Mouse (Mus musculus) ES-E14 (cell line): ENCODE measurements around the gene Gm6592. TPM values are rescaled to one million over a fixed set of nuclear protein-coding genes. Genes with fewer than 3 reads are reported as not detected.

ENCODE experiments used
- DNase-seq: peaks from one replicate; pipeline ENCODE4 v3.0.0-alpha.2; 2013; ENCODE audit warnings: low read depth, low spot score
- H3K27ac ChIP-seq: 2 replicates; pipeline ENCODE4 v1.5.1; 2012; ENCODE audit warnings: low read depth, mild to moderate bottlenecking, low read length, moderate library complexity, mixed read lengths; ENCODE audit not compliant: poor library complexity, insufficient read depth, severe bottlenecking
- H3K36me3 ChIP-seq: 2 replicates; pipeline ENCODE4 v1.6.1; 2012; ENCODE audit warnings: mild to moderate bottlenecking, low read length, moderate library complexity, mixed read lengths; ENCODE audit not compliant: control insufficient read depth, poor library complexity, insufficient read depth, severe bottlenecking
- H3K4me1 ChIP-seq, 2 experiments: fragments of 150-350 bp in 1 of 2; sonication (generic) in 1 of 2; 2 replicates each; pipeline ENCODE4 v1.6.1; 2012; ENCODE audit warnings: low read length in 2 of 2, mild to moderate bottlenecking in 1 of 2, mixed read lengths in 1 of 2; ENCODE audit not compliant: control insufficient read depth in 2 of 2, insufficient read depth in 2 of 2, poor library complexity in 1 of 2
- H3K4me3 ChIP-seq, 2 experiments: fragments of 150-350 bp in 1 of 2; sonication (generic) in 1 of 2; 2 replicates each; pipeline ENCODE4 v1.5.1; 2012; ENCODE audit warnings: low read length in 2 of 2, low read depth in 1 of 2, mild to moderate bottlenecking in 1 of 2, mixed read lengths in 1 of 2; ENCODE audit not compliant: insufficient read depth in 1 of 2, poor library complexity in 1 of 2, severe bottlenecking in 1 of 2
- H3K9ac ChIP-seq: 2 replicates; pipeline ENCODE4 v1.6.1; 2012; ENCODE audit warnings: low read depth, mild to moderate bottlenecking, low read length, mixed read lengths; ENCODE audit not compliant: poor library complexity, insufficient read depth, severe bottlenecking
- H3K9me3 ChIP-seq: fragments of 150-350 bp; sonication (generic); 2 replicates; pipeline ENCODE4 v1.6.1; 2012; ENCODE audit warnings: low read depth, mild to moderate bottlenecking, low read length; ENCODE audit not compliant: control insufficient read depth, insufficient read depth
- CHD2 ChIP-seq: IDR thresholded peaks from 2 replicates; pipeline ENCODE4 v1.6.1; 2014; ENCODE audit warnings: mild to moderate bottlenecking, low read depth, low read length, inconsistent platforms
- HCFC1 ChIP-seq: IDR thresholded peaks from 2 replicates; pipeline ENCODE4 v1.6.1; 2012; ENCODE audit warnings: low read length, inconsistent platforms, borderline replicate concordance; ENCODE audit not compliant: insufficient read depth
- MAFK ChIP-seq: IDR thresholded peaks from 2 replicates; pipeline ENCODE4 v1.6.1; 2014; ENCODE audit warnings: mild to moderate bottlenecking, low read depth, low read length, inconsistent platforms; ENCODE audit not compliant: insufficient read depth
- ZC3H11A ChIP-seq: IDR thresholded peaks from 2 replicates; pipeline ENCODE4 v1.6.1; 2012; ENCODE audit warnings: low read depth, mild to moderate bottlenecking, inconsistent platforms, low read length, borderline replicate concordance
- ZNF384 ChIP-seq: IDR thresholded peaks from 2 replicates; pipeline ENCODE4 v1.6.1; 2012; ENCODE audit warnings: low read depth, low read length, inconsistent platforms
- in situ Hi-C, 2 experiments: fragments of 600-800 bp; cut with MboI; formaldehyde crosslinking; loops; one replicate each; pipeline ENCODE4 v1.15.1; 2025; ENCODE audit warnings: low sequenced_read_pairs in 2 of 2, inconsistent platforms in 1 of 2; ENCODE audit not compliant: unreplicated experiment in 2 of 2
- total RNA-seq: library from RNA; depleted of rRNA; stranded (reverse); fragments of 300-350 nt; gene quantifications from 2 replicates; pipeline ENCODE4 v1.2.3, GENCODE M21; 2012; rRNA removed

Gene Gm6592
- total RNA-seq, 1 experiment = not detected

DNA sequence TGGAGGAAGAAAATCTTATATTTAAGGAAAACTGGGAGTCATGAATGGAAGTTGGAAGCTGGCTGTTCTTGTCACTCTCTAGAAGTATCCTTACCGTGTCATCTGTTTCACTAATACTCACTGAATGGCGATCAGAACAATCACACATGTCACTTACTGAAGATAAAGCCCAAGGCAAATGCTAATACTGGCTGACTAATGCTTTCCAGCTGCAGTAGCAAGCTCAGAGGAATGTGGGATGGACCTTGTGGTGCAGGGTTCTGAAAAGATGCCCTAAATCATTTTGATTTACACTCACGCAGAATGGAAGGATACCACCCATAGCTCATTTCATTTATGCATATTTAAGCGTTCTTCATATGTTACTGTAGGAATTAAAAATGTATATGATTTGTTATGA, 40.5 kb downstream of the Gm6592 start:
- TF ChIP-seq CHD2 (no peak), HCFC1 (no peak), MAFK (no peak), ZC3H11A (no peak), ZNF384 (no peak)

DNA sequence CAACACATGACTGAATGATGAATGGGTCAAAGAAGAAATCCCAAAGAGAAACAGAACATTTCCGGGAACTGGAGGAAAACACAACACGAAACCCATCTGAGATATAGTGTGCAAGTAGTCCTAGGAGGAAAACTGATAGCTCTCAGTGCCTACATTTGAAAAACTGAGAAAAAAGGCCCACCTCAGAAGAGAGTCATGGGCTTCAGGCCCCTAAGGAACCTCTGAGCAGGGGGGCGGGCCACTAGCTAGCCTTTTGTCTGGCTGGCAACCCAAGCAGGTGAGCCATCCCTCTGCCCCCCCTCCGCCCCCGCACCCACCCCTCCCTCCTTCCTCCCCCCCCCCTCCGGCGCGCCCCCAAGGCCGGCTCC, 48.2 kb downstream of the Gm6592 start:
- in situ Hi-C loops = no loop called here
- TF ChIP-seq ZNF384 (no peak), MAFK (no peak), CHD2 (no peak), HCFC1 (no peak), ZC3H11A (no peak)
- Histone ChIP-seq H3K9me3 (no peaks in the 10 kb centered on the region), H3K27ac (no peak overlapping the region), H3K4me1 (no peaks in the 10 kb centered on the region), H3K36me3 (no peaks in the 10 kb centered on the region), H3K9ac (no peak overlapping the region), H3K4me3 (no peak overlapping the region)
- DNase-seq = no peak

More for the DNA sequence above, 40.5 kb downstream of the Gm6592 start:
- Histone ChIP-seq H3K9me3 (no peaks in the 10 kb centered on the region), H3K27ac (no peak overlapping the region), H3K9ac (no peak overlapping the region), H3K4me1 (no peaks in the 10 kb centered on the region), H3K4me3 (no peak overlapping the region), H3K36me3 (no peaks in the 10 kb centered on the region)
- in situ Hi-C loops = no loop called here
- no peak for DNase-seq

DNA sequence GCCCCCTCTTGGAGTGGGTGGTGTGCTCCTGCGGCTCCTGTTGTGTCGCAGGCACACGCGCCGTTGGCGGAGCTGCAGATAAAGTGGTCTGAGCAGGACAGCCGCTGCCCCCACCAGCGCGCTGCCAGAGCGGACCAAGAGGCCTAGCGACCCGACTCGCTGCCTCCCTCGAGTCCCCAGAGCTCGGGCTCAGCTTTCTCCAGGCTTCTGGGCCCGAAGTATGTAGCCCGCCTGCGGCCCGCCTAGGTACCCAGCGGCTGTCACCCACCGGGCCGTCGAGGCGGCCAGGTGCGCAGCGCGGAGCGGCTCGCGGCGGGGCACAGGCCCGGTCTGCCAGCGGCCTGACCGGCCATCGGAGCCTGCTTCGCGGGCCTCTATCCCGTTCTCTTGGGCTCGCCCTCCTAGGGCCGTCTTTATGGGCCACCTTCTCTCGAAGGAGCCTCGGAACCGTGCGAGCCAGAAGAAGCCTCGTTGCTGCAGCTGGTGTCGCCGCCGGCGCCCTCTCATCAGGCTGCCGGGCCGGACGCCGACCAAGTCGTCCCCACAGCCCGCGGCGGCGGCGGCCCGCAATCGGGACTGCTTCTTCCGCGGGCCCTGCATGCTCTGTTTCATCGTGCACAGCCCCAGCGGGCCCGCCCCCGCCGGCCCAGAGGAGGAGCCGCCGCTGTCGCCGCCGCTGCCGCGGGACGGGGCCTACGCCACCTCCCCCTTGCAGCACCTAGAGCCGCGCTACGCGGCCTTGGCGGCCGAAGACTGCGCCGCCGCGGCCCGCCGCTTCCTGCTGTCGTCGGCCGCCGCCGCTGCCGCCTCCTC, 48.8 kb downstream of the Gm6592 start, which contains the start of gene B630019K06Rik:
B630019K06Rik (plus strand) TSS at position 40 of the 813 bp plus-strand sequence.
- Histone ChIP-seq H3K27ac (no peak within 1 kb of the TSS), H3K9me3 (no peaks in the 10 kb centered on the region), H3K4me3 (peak within 1 kb of the TSS; percentile 52 to 72; a peak in 3 of 4 replicates), H3K9ac (peak within 1 kb of the TSS; percentile 63), H3K4me1 (no peaks in the 10 kb centered on the region), H3K36me3 (no peaks in the 10 kb centered on the region)
- no peak for DNase-seq
- TF ChIP-seq CHD2 = no peak
- no peak for TF ChIP-seq ZC3H11A
- no peak for TF ChIP-seq ZNF384
- no peak for TF ChIP-seq HCFC1
- TF ChIP-seq MAFK = no peak
- in situ Hi-C loops = no loop called here

DNA sequence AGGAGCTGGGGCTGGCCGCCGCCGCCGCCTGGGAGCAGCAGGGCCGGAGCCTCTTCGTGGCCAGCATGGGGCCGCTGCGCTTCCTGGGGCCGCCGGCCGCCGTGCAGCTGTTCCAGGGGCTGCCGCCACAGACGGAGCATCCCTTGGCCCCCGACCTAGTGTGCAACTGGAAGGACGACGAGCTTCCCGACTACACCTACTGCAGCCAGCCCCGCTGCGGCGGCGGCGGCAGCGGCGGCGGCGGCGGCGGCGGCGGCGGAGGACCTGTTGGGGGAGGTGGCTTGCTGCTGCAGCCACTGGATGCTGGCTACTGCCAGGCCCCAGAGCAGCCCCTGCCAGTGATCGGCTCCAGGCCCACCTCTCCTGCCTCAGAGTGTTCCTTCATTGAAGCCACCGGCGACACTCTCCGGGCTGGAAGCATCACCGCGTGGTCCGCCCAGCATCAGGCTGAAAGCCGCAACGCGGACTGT, 49.4 kb downstream of the Gm6592 start:
- no peaks in the 10 kb centered on the region for H3K4me1 ChIP-seq
- H3K9ac ChIP-seq = peak overlapping the region; percentile 63
- no peaks in the 10 kb centered on the region for H3K9me3 ChIP-seq
- H3K27ac ChIP-seq = no peak overlapping the region
- H3K36me3 ChIP-seq = no peaks in the 10 kb centered on the region
- DNase-seq = no peak
- in situ Hi-C loops = no loop called here
- H3K4me3 ChIP-seq = peak overlapping the region; percentile 52 to 72
- no peak for TF ChIP-seq ZNF384
- TF ChIP-seq CHD2 = no peak
- no peak for TF ChIP-seq MAFK
- no peak for TF ChIP-seq HCFC1
- TF ChIP-seq ZC3H11A = no peak

Other genes starting within 250 kb of the Gm6592 start
- not detected in 2 replicates for gene Ssxb8, start 153.2 kb upstream of the Gm6592 start, total RNA-seq
- not detected in 2 replicates for gene Ssx9, start 95.6 kb upstream of the Gm6592 start, total RNA-seq
- not detected in 2 replicates for gene Ssxb5, start 40.3 kb upstream of the Gm6592 start, total RNA-seq
- gene Gm5751, start 30.3 kb downstream of the Gm6592 start, total RNA-seq = not detected in 2 replicates
- gene B630019K06Rik, start 48.4 kb downstream of the Gm6592 start, total RNA-seq = 0.37 and 0.67 TPM in 2 replicates
- not detected in 2 replicates for gene Fthl17b, start 119.0 kb downstream of the Gm6592 start, total RNA-seq
- 20.3 and 41.0 TPM in 2 replicates for gene Fthl17c, start 132.6 kb downstream of the Gm6592 start, total RNA-seq
- 4.2 and 5.5 TPM in 2 replicates for gene Fthl17d, start 142.8 kb downstream of the Gm6592 start, total RNA-seq
- gene Fthl17e, start 189.5 kb downstream of the Gm6592 start, total RNA-seq = 0.42 and 1.1 TPM in 2 replicates
- 4.6 and 4.9 TPM in 2 replicates for gene Fthl17f, start 219.0 kb downstream of the Gm6592 start, total RNA-seq